Mouse (Mus musculus): ENCODE measurements at regions not wholly inside any gene's neighbourhood (a gene's known extent, or its start where the extent isn't known, plus 50 kb on each side); places are given as distances from the start of the nearest gene placed in this dataset.

DNA sequence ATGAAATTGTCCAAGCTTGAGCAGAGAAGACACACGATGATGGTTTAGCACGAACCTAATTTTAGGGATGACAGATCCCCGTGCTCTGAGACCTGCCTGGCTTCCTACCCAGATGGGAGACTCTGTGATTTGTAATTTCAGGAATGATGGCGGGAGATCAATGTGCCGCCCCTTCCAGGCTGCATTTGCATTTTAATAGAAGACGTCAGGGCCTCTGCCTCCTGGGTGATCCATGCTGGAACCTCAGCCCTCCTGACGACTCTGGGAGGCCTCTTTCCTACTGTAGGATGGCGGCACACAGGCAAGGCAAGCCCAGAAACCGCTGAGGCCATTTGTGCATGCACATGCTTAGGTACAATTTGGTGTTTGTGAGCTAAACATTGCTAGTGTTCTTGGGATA lies 90.1 kb downstream of the Barhl2 start:
- H3K9me3 ChIP-seq (ENCODE audit: control insufficient read depth, low read length), result no peaks in the 10 kb centered on the region
- no peak overlapping the region for H3K4me3 ChIP-seq (ENCODE audit: low read depth, low read length)
- H3K9ac ChIP-seq (ENCODE audit: low read depth, low read length), result no peak overlapping the region
- ATAC-seq (ENCODE audit: low read depth), result no peak
- WGBS, result 38% methylated on average over 9 of the region's 9 CpGs
- H3K4me2 ChIP-seq (ENCODE audit: low read depth, low read length), result no peak overlapping the region
- H3K27ac ChIP-seq (replicated peaks; ENCODE audit: low read depth, low read length), result no peak overlapping the region
- no peak for DNase-seq (ENCODE audit: low spot score)
- H3K36me3 ChIP-seq (ENCODE audit: control insufficient read depth, insufficient read depth, low read length), result no peaks in the 10 kb centered on the region
- H3K27me3 ChIP-seq (replicated peaks; ENCODE audit: control insufficient read depth, insufficient read depth, low read length), result no peaks in the 10 kb centered on the region
- H3K4me1 ChIP-seq (ENCODE audit: control insufficient read depth, insufficient read depth, low read length), result no peaks in the 10 kb centered on the region

DNA sequence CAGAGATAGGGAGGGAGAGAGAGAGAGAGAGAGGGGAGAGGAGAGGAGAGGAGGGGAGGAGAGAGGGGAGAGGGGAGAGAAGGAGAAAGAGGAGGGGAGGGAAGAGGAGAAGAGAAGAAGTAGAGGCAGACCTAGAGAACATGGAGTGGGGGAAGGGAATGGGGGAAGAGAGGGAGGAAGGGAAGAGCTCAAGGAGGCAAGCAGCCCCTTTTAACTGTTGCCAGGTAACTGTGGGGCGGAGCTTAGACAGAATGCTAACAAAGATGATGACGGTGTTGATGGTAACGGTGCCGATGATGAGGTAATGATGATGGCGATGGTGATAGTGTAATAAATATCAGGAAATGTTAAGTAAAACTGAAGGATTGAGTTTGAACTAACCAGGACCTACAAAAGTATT lies 90.7 kb downstream of the Barhl2 start:
- Histone ChIP-seq H3K27ac (replicated peaks; ENCODE audit: low read depth, low read length) (no peak overlapping the region), H3K4me3 (ENCODE audit: low read depth, low read length) (no peak overlapping the region), H3K36me3 (ENCODE audit: control insufficient read depth, insufficient read depth, low read length) (no peaks in the 10 kb centered on the region), H3K4me2 (ENCODE audit: low read depth, low read length) (no peak overlapping the region), H3K9me3 (ENCODE audit: control insufficient read depth, low read length) (no peaks in the 10 kb centered on the region), H3K9ac (ENCODE audit: low read depth, low read length) (no peak overlapping the region), H3K4me1 (ENCODE audit: control insufficient read depth, insufficient read depth, low read length) (no peaks in the 10 kb centered on the region), H3K27me3 (replicated peaks; ENCODE audit: control insufficient read depth, insufficient read depth, low read length) (no peaks in the 10 kb centered on the region)
- DNase-seq (ENCODE audit: low spot score) (no peak), ATAC-seq (ENCODE audit: low read depth) (no peak)
- WGBS, result 72% methylated on average over 5 of the region's 5 CpGs

DNA sequence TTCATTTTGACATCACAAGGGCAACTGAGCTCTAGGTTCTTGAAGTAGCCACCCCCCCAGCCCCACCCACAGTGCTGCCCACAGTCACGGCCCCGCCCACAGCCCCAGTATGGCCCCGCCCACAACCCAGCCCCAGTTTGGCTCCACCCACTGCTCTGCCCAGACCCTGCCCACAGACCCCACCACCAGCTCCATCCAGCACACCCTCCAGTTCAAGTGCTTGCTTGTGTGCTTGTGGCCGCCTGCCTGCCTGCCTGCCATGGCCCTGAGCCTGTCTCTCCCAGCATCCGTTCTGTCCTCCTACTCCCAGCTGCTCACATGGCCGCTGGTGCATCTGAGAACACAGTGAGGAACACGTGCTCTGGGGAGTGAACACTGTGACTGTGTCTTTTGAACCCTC lies 92.0 kb downstream of the Barhl2 start:
- Histone ChIP-seq H3K4me1 (ENCODE audit: control insufficient read depth, insufficient read depth, low read length) (no peaks in the 10 kb centered on the region), H3K9me3 (ENCODE audit: control insufficient read depth, low read length) (no peaks in the 10 kb centered on the region), H3K36me3 (ENCODE audit: control insufficient read depth, insufficient read depth, low read length) (no peaks in the 10 kb centered on the region), H3K9ac (ENCODE audit: low read depth, low read length) (no peak overlapping the region), H3K27ac (replicated peaks; ENCODE audit: low read depth, low read length) (no peak overlapping the region), H3K4me3 (ENCODE audit: low read depth, low read length) (no peak overlapping the region), H3K4me2 (ENCODE audit: low read depth, low read length) (no peak overlapping the region), H3K27me3 (replicated peaks; ENCODE audit: control insufficient read depth, insufficient read depth, low read length) (no peaks in the 10 kb centered on the region)
- ATAC-seq (ENCODE audit: low read depth) (no peak), DNase-seq (ENCODE audit: low spot score) (no peak)
- WGBS, result 89% methylated on average over 7 of the region's 7 CpGs

DNA sequence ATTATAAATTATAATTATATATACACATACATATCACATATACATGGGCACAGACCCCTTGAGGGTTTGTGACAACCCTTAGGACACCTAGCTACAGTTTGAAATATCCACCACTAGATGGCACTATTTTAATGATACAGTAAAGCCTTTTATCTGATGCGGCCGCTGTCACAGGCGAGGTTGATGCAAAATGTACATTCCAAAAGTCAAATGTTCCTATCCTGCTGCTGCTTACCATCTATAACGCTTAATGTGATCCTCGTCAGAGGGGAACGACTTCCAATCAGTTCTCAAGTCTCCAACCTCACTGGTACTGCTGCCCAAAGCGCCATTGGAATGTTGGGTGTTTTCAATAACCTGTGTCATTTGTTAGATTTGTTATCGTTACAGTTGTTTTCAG lies 92.9 kb downstream of the Barhl2 start:
- DNase-seq (ENCODE audit: low spot score), result peak; percentile 54
- WGBS, result 45% methylated on average over 8 of the region's 8 CpGs

DNA sequence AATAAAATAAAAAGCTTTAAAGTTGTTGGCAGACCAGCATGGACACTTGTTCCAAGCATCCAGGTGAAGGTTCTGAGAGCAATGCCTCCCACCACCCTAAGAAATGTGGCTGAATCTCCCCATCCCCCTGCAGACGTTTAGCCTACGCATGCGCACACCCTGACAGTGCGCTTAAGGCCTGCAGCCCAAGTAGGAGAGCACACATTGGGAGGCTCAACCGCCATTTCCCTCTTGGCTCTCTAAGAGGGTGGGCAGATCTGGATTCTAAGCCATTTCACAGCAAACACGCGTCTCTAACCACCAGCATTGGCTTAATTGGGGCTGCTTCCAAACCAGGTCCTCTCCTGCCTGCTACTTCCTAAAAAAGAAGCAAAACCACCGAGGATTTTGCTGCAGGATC lies 106.6 kb downstream of the Barhl2 start:
- ATAC-seq (ENCODE audit: low read depth) (no peak), DNase-seq (ENCODE audit: low spot score) (no peak)
- Histone ChIP-seq H3K4me3 (ENCODE audit: low read depth, low read length) (no peak overlapping the region), H3K27ac (replicated peaks; ENCODE audit: low read depth, low read length) (no peak overlapping the region), H3K4me1 (ENCODE audit: control insufficient read depth, insufficient read depth, low read length) (no peaks in the 10 kb centered on the region), H3K9ac (ENCODE audit: low read depth, low read length) (no peak overlapping the region), H3K9me3 (ENCODE audit: control insufficient read depth, low read length) (no peaks in the 10 kb centered on the region), H3K36me3 (ENCODE audit: control insufficient read depth, insufficient read depth, low read length) (no peaks in the 10 kb centered on the region), H3K27me3 (replicated peaks; ENCODE audit: control insufficient read depth, insufficient read depth, low read length) (no peaks in the 10 kb centered on the region), H3K4me2 (ENCODE audit: low read depth, low read length) (no peak overlapping the region)
- 79% methylated on average over 8 of the region's 8 CpGs for WGBS

More for the DNA sequence above, 92.9 kb downstream of the Barhl2 start:
- Histone ChIP-seq H3K4me3 (ENCODE audit: low read depth, low read length) (no peak overlapping the region), H3K27me3 (replicated peaks; ENCODE audit: control insufficient read depth, insufficient read depth, low read length) (no peaks in the 10 kb centered on the region), H3K27ac (replicated peaks; ENCODE audit: low read depth, low read length) (no peak overlapping the region), H3K9me3 (ENCODE audit: control insufficient read depth, low read length) (no peaks in the 10 kb centered on the region), H3K9ac (ENCODE audit: low read depth, low read length) (no peak overlapping the region), H3K36me3 (ENCODE audit: control insufficient read depth, insufficient read depth, low read length) (no peaks in the 10 kb centered on the region), H3K4me2 (ENCODE audit: low read depth, low read length) (no peak overlapping the region), H3K4me1 (ENCODE audit: control insufficient read depth, insufficient read depth, low read length) (no peaks in the 10 kb centered on the region)
- ATAC-seq (ENCODE audit: low read depth), result no peak

DNA sequence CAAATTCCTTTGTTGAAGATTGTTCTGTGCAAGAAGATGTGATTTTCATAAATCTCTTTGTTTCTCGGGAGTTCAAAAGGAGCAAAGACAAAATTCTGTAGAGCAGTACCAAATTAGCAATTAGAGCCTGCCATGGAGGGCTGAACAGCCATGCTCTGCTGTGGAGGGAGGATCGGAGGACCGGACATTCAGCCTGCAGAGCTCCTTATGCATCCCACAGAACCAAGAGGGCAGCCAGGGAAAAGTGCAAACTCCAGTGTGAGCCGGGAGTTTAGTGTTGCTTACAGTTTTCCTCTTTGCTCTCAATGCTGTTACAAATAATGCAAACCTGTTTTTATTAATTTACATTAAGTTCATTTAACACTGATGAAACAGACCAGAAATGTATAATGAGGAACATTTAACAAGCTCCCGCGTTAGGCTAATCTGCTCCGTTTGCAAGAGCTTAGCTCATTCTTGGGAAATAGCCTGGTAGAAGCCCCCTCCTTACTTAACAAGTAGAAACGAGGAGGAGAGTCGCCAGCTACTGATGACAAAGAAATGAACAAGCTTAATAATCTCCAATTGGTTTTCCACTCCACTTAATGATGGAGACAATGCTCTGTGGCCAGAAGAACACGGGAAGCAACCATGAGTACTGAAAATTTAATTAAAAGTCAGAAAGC lies 108.0 kb downstream of the Barhl2 start:
- Histone ChIP-seq H3K4me3 (ENCODE audit: low read depth, low read length) (no peak overlapping the region), H3K27me3 (replicated peaks; ENCODE audit: control insufficient read depth, insufficient read depth, low read length) (no peaks in the 10 kb centered on the region), H3K4me1 (ENCODE audit: control insufficient read depth, insufficient read depth, low read length) (no peaks in the 10 kb centered on the region), H3K36me3 (ENCODE audit: control insufficient read depth, insufficient read depth, low read length) (no peaks in the 10 kb centered on the region), H3K4me2 (ENCODE audit: low read depth, low read length) (no peak overlapping the region), H3K9me3 (ENCODE audit: control insufficient read depth, low read length) (no peaks in the 10 kb centered on the region), H3K27ac (replicated peaks; ENCODE audit: low read depth, low read length) (no peak overlapping the region), H3K9ac (ENCODE audit: low read depth, low read length) (no peak overlapping the region)
- ATAC-seq (ENCODE audit: low read depth) (no peak), DNase-seq (ENCODE audit: low spot score) (no peak)
- 58% methylated on average over 10 of the region's 10 CpGs for WGBS

DNA sequence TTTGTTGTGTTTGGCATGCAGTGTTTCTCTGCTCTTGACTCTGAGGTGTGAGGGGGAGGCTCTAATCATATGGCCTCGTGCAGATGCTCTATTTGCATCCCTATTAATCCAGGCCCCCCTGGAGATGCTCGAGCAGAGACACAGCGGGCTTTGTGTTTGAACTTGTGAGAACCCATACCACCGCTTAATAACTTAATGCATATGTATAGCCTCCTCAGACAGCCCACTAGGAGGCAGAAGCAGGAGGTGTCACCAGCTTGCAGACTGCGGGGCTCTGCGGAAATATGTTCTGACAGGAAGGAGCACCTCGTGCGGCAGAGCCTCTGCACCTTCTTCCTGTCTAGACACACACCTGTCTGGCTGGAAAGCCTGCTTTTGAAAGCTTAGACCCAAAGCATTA lies 113.7 kb downstream of the Barhl2 start:
- 5% methylated on average over 8 of the region's 8 CpGs for WGBS
- ATAC-seq (ENCODE audit: low read depth), result no peak
- Histone ChIP-seq H3K27me3 (replicated peaks; ENCODE audit: control insufficient read depth, insufficient read depth, low read length) (no peaks in the 10 kb centered on the region), H3K4me1 (ENCODE audit: control insufficient read depth, insufficient read depth, low read length) (no peaks in the 10 kb centered on the region), H3K9me3 (ENCODE audit: control insufficient read depth, low read length) (no peaks in the 10 kb centered on the region), H3K4me2 (ENCODE audit: low read depth, low read length) (no peak overlapping the region), H3K9ac (ENCODE audit: low read depth, low read length) (no peak overlapping the region), H3K36me3 (ENCODE audit: control insufficient read depth, insufficient read depth, low read length) (no peaks in the 10 kb centered on the region), H3K27ac (replicated peaks; ENCODE audit: low read depth, low read length) (no peak overlapping the region), H3K4me3 (ENCODE audit: low read depth, low read length) (no peak overlapping the region)
- no peak for DNase-seq (ENCODE audit: low spot score)

DNA sequence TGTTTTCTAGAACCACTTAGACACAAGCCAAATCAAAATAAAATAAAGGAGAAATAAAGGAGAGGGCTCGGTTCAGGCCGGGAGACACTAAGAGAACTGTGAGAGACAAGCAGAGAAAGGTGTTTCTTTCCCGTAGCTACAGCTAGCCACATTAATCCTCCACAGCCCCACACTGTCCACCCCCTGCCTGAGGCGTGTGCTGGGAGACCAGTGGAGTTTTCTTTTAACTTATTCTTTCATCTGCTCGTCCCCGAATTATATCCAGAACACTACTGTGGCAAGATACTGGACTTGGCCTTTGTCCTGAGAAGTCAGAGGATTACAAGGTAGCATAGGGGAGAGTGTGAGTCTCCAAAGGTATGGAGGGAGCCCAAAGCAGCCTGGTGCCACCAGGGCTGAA lies 114.4 kb downstream of the Barhl2 start:
- H3K4me2 ChIP-seq (ENCODE audit: low read depth, low read length), result no peak overlapping the region
- H3K9me3 ChIP-seq (ENCODE audit: control insufficient read depth, low read length), result no peaks in the 10 kb centered on the region
- WGBS, result 27% methylated on average over 6 of the region's 6 CpGs
- H3K9ac ChIP-seq (ENCODE audit: low read depth, low read length), result no peak overlapping the region
- H3K27me3 ChIP-seq (replicated peaks; ENCODE audit: control insufficient read depth, insufficient read depth, low read length), result no peaks in the 10 kb centered on the region
- ATAC-seq (ENCODE audit: low read depth) (no peak), DNase-seq (ENCODE audit: low spot score) (no peak)
- no peaks in the 10 kb centered on the region for H3K36me3 ChIP-seq (ENCODE audit: control insufficient read depth, insufficient read depth, low read length)
- no peaks in the 10 kb centered on the region for H3K4me1 ChIP-seq (ENCODE audit: control insufficient read depth, insufficient read depth, low read length)
- H3K4me3 ChIP-seq (ENCODE audit: low read depth, low read length), result no peak overlapping the region
- no peak overlapping the region for H3K27ac ChIP-seq (replicated peaks; ENCODE audit: low read depth, low read length)

DNA sequence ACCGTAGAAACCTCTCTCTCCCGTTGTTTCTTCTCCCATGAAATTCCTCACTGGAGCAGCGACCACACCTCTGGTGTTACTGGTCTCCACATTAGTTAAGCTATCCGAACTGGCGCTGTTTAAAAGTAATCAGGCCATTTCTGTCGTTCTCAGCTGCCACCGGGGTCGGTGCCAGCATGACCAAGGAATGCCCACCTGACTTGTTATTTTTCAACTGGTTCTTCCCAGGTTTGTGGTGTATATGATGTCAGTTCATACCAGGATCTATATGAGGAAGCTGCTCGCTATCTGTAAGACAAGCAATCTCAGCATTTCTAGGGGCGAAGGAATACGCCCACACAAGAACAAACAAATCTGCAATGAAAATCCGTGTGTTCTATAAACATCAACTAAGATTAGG lies 116.6 kb downstream of the Barhl2 start:
- H3K4me2 ChIP-seq (ENCODE audit: low read depth, low read length), result no peak overlapping the region
- H3K9ac ChIP-seq (ENCODE audit: low read depth, low read length), result no peak overlapping the region
- H3K36me3 ChIP-seq (ENCODE audit: control insufficient read depth, insufficient read depth, low read length), result no peaks in the 10 kb centered on the region
- H3K4me1 ChIP-seq (ENCODE audit: control insufficient read depth, insufficient read depth, low read length), result no peaks in the 10 kb centered on the region
- DNase-seq (ENCODE audit: low spot score) (no peak), ATAC-seq (ENCODE audit: low read depth) (no peak)
- H3K9me3 ChIP-seq (ENCODE audit: control insufficient read depth, low read length), result no peaks in the 10 kb centered on the region
- no peak overlapping the region for H3K27ac ChIP-seq (replicated peaks; ENCODE audit: low read depth, low read length)
- no peaks in the 10 kb centered on the region for H3K27me3 ChIP-seq (replicated peaks; ENCODE audit: control insufficient read depth, insufficient read depth, low read length)
- WGBS, result 72% methylated on average over 12 of the region's 12 CpGs
- H3K4me3 ChIP-seq (ENCODE audit: low read depth, low read length), result no peak overlapping the region
